Mouse (Mus musculus) embryo, embryonic 11.5 days (tissue): ENCODE measurements at regions not wholly inside any gene's neighbourhood (a gene's known extent, or its start where the extent isn't known, plus 50 kb on each side); places are given as distances from the start of the nearest gene placed in this dataset.
A peak's percentile ranks its signal among the peaks of the same experiment; 100 is the strongest.

Experiments
- DNase-seq: peaks from one replicate; pipeline ENCODE4 v3.0.0-alpha.2; 2012; ENCODE audit warnings: low read depth, low spot score

DNA sequence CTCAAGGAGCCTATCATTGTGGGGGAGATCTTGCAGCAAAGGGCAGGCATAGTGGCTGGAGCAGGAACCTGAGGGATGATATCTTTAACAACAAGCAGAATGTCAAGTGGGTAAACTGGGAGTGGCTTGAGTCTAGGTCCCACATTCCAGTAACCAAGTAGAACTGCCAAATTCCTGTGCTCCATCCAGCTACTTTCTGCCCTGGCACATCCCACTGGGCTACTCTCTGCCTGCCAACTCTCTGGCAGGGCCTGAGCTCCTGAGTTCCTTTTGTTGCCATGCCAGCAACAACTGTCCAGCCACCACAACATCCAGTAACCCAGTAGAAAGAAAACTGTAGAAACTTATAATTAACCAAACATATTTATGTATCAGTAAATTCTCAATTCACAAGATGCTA, 1088.8 kb upstream of the Tenm4 start:
- DNase-seq: no peak

DNA sequence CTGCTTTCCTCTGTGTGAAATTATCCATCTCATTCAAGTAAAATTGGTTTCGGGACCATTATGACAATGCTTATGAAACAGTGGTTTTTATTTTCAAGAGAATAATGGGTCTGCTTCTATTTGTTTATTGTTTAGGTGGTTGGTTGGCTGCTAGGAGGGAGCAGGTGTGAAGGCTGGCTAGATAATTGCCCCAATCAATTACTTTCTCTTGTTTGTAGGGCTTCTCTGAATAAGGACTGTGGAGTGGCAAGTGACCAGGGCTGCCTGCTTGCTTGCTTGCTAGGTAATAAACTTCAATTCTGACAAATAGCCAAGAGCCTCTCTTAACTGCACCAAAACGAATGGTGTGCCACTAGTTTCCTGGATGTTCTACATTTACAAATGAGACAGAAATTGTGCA, 1086.7 kb upstream of the Tenm4 start:
- no peak for DNase-seq

GRCm38 (mm10) chr7:95091360-95091759, 1079.7 kb upstream of the Tenm4 start:
- DNase-seq: peak; percentile 14

DNA sequence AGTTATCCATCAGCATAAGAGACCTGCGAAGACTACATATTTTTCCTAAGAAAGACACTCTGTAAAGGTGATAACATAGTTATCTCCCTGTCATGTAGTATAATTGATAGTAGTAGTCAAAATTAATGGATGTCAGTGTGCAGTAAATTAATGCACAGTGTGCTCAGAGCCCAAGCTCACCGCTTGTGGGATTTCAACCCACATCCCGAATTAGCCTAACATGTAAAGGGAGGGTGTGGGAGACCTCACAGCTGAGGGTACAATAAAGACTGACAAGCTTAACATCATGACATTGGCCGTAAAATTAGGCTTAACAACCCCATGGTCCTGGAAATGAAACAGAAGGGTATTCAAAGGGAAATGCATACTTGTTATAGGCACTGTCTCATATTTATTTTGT, 1042.0 kb upstream of the Tenm4 start:
- no peak for DNase-seq

GRCm38 (mm10) chr7:95133038-95133437, 1038.0 kb upstream of the Tenm4 start:
- no peak for DNase-seq

GRCm38 (mm10) chr7:95134062-95134625, 1036.9 kb upstream of the Tenm4 start:
- no peak for DNase-seq

DNA sequence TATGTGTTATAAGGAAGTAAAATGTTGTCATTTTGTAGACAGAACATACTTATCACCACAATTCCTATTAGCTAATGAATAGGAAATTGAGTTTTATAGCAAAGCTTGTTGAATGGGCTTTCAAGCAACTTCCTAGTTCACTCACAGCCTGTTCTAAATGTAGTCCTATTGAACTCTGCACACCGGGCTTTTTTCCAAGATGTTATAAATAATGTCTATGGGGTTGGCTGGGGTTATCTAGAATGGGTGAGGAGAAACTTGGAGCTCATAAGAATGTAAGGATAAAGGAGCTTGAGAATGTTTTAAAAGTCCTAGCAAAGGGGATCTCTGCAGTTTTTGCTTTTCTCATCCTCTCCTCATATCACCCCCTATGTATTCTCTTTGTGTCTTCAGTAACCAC, 1029.3 kb upstream of the Tenm4 start:
- DNase-seq: no peak

DNA sequence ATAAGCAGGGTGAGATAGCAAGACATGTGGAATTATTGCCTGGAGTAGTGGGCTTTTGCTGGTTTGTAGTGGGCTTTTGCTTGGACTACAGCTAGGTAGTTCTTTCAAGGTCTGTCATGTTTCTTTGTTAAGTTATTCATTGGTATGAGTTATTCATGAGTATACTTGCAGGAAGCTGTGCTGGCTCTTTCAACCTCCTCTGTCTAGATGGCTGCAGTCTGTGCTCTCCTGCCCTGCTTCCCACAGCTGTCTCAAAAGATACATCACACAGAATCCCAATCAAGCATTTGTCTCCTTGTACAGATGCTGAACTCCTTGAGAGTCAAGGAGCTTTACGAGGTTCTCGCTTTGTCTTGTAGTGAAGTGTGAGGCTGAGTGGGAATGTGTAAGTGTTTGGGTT, 1028.0 kb upstream of the Tenm4 start:
- no peak for DNase-seq
